Mouse (Mus musculus): ENCODE results near the gene Sorl1. TPM values are rescaled to one million over a fixed set of nuclear protein-coding genes. Genes with fewer than 3 reads are reported as not detected.

Sorl1 gene
- polyA plus RNA-seq, 1 experiment from 2014 or later, result 3.6 TPM

DNA sequence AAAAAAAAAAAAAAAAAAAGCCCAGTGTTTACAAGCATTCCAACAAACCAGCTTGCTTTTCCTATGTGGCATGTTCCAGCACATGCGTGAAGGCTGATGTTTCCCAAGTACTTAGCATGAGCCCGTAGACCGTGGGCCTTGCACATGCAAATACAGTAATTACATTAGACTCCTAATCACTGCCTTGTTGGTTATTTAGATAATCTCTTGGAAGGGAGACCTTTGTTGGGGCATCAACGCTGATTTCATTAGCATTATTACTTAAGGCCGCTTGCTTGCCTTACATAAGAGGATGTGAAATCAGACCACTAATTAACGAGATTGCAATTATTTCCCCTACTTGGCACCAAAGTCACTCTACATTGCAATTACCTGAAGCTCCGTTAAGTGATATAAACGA is 154.1 kb downstream of the Sorl1 start:
- H3K27ac ChIP-seq (replicated peaks in 1 of 2; ENCODE audit: control insufficient read depth in 1 of 2, insufficient read depth in 1 of 2, low read depth in 2 of 2, low read length in 2 of 2), result no peak overlapping the region
- no peaks in the 10 kb centered on the region for H3K27me3 ChIP-seq (ENCODE audit: control insufficient read depth, insufficient read depth, low read length)
- no peak overlapping the region for H3K4me2 ChIP-seq (ENCODE audit: low read length)
- WGBS, result 93% methylated on average over 8 of the region's 8 CpGs
- H3K9me3 ChIP-seq (ENCODE audit: control insufficient read depth, low read length), result no peaks in the 10 kb centered on the region
- no peak overlapping the region for H3K9ac ChIP-seq (ENCODE audit: low read length)
- no peak for ATAC-seq (ENCODE audit: insufficient number of reproducible peaks, insufficient read depth, low FRiP score, low read depth)
- no peak overlapping the region for H3K4me3 ChIP-seq (ENCODE audit: control insufficient read depth in 1 of 2, insufficient read depth in 1 of 2, low read depth in 1 of 2, low read length in 2 of 2)
- peaks cover 4 to 8% of the 10 kb centered on the region in 2 experiments; a peak in 3 of 4 replicates for H3K4me1 ChIP-seq (ENCODE audit: control insufficient read depth in 2 of 2, insufficient read depth in 2 of 2, low read length in 2 of 2)
- H3K36me3 ChIP-seq (ENCODE audit: control insufficient read depth, insufficient read depth, low read length), result no peaks in the 10 kb centered on the region

DNA sequence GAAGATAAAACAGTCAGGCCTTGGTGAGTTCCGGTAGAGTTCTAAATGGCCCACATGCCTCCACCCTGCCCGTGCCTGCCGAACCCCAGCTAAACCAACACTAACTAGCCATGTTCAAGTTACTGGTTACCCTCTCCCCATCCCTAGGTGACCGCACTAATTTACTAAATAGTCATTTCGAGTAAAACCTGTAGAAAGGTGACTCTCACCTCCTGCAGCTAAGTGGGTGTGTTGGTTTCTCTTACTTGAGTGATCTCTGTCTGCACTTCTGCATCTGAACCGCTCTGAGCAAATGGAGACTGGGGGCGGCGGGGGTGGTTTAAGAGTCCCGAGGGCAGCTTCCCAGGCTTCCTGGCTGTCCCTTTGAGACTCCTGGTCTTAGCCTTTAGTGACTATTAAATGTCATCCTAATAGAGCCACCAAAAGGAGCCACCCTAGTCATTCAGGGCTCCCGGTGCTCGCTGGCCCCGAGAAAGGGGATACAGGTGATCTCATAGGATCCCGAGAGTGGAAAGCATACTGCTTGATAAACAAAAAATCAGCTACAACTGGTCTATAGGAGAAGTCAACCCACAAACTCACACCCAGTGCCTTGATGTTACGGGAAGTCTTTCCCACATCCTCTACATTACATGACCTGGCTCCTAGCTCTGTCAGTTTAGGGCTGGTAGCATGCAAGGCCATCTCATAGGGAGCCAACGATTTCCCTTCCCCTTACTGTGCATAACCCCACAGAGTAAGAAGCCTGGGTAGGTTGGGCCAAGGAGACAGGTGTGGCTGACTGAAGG is 155.2 kb downstream of the Sorl1 start:
- Histone ChIP-seq H3K4me3 (ENCODE audit: control insufficient read depth in 1 of 2, insufficient read depth in 1 of 2, low read depth in 1 of 2, low read length in 2 of 2) (no peak overlapping the region), H3K27ac (replicated peaks in 1 of 2; ENCODE audit: control insufficient read depth in 1 of 2, insufficient read depth in 1 of 2, low read depth in 2 of 2, low read length in 2 of 2) (no peak overlapping the region), H3K36me3 (ENCODE audit: control insufficient read depth, insufficient read depth, low read length) (no peaks in the 10 kb centered on the region), H3K4me2 (ENCODE audit: low read length) (no peak overlapping the region), H3K9ac (ENCODE audit: low read length) (no peak overlapping the region), H3K27me3 (ENCODE audit: control insufficient read depth, insufficient read depth, low read length) (no peaks in the 10 kb centered on the region), H3K9me3 (ENCODE audit: control insufficient read depth, low read length) (no peaks in the 10 kb centered on the region), H3K4me1 (ENCODE audit: control insufficient read depth in 2 of 2, insufficient read depth in 2 of 2, low read length in 2 of 2) (no peaks in the 10 kb centered on the region)
- ATAC-seq (ENCODE audit: insufficient number of reproducible peaks, insufficient read depth, low FRiP score, low read depth), result no peak
- 93% methylated on average over 15 of the region's 15 CpGs for WGBS

DNA sequence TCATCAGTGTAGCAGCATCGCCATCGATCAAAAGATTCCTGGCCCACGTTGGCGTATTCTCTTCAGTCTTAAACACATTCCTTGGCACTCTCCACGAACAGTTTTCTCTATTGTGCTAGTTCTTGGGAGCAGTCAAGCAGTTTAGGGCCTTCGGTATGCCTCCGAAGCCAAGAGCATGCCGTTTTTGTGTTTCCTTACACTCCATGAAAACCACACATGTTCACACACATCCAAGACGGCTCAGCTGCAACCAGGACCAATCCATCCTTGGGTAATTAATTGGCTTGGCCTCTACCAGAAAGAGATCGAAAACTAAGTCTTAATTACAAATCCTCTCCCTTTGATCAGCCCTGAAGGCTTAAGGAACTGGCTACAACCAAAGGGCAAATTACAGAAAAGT is 162.8 kb downstream of the Sorl1 start:
- no peak for ATAC-seq (ENCODE audit: insufficient number of reproducible peaks, insufficient read depth, low FRiP score, low read depth)
- Histone ChIP-seq H3K27me3 (ENCODE audit: control insufficient read depth, insufficient read depth, low read length) (no peaks in the 10 kb centered on the region), H3K9ac (ENCODE audit: low read length) (no peak overlapping the region), H3K4me1 (ENCODE audit: control insufficient read depth in 2 of 2, insufficient read depth in 2 of 2, low read length in 2 of 2) (0 out of 4 replicates have a peak, but pooled peaks cover 2 to 3% of the 10 kb centered on the region in 2 experiments), H3K4me3 (ENCODE audit: control insufficient read depth in 1 of 2, insufficient read depth in 1 of 2, low read depth in 1 of 2, low read length in 2 of 2) (no peak overlapping the region), H3K4me2 (ENCODE audit: low read length) (no peak overlapping the region), H3K9me3 (ENCODE audit: control insufficient read depth, low read length) (no peaks in the 10 kb centered on the region), H3K27ac (replicated peaks in 1 of 2; ENCODE audit: control insufficient read depth in 1 of 2, insufficient read depth in 1 of 2, low read depth in 2 of 2, low read length in 2 of 2) (no peak overlapping the region), H3K36me3 (ENCODE audit: control insufficient read depth, insufficient read depth, low read length) (no peaks in the 10 kb centered on the region)
- WGBS, result 83% methylated on average over 10 of the region's 10 CpGs

DNA sequence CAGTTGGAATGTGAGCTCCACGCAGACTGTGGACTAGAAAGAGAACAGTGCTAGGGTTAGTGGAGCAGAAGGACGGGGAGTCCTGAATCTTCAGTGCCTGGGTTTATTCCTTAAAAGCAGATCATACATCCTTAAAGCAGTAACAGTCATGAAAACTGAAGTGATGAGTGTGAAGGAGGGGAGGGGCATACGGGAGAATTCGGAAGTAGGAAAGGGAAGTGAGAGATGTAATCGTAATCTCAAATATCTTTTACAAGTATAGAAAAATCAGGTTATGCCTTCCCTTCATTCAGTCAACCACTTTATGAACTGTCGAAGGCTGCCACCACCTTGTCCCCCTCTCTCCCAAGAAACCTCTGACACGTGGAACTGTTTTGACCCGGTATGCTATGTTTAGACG is 165.8 kb downstream of the Sorl1 start:
- no peaks in the 10 kb centered on the region for H3K27me3 ChIP-seq (ENCODE audit: control insufficient read depth, insufficient read depth, low read length)
- H3K27ac ChIP-seq (replicated peaks in 1 of 2; ENCODE audit: control insufficient read depth in 1 of 2, insufficient read depth in 1 of 2, low read depth in 2 of 2, low read length in 2 of 2), result no peak overlapping the region
- no peak overlapping the region for H3K4me2 ChIP-seq (ENCODE audit: low read length)
- H3K4me3 ChIP-seq (ENCODE audit: control insufficient read depth in 1 of 2, insufficient read depth in 1 of 2, low read depth in 1 of 2, low read length in 2 of 2), result no peak overlapping the region
- 0 out of 4 replicates have a peak, but pooled peaks cover under 1% of the 10 kb centered on the region in 2 experiments for H3K4me1 ChIP-seq (ENCODE audit: control insufficient read depth in 2 of 2, insufficient read depth in 2 of 2, low read length in 2 of 2)
- no peaks in the 10 kb centered on the region for H3K36me3 ChIP-seq (ENCODE audit: control insufficient read depth, insufficient read depth, low read length)
- H3K9me3 ChIP-seq (ENCODE audit: control insufficient read depth, low read length), result no peaks in the 10 kb centered on the region
- no peak overlapping the region for H3K9ac ChIP-seq (ENCODE audit: low read length)
- 66% methylated on average over 9 of the region's 9 CpGs for WGBS
- ATAC-seq (ENCODE audit: insufficient number of reproducible peaks, insufficient read depth, low FRiP score, low read depth), result no peak

DNA sequence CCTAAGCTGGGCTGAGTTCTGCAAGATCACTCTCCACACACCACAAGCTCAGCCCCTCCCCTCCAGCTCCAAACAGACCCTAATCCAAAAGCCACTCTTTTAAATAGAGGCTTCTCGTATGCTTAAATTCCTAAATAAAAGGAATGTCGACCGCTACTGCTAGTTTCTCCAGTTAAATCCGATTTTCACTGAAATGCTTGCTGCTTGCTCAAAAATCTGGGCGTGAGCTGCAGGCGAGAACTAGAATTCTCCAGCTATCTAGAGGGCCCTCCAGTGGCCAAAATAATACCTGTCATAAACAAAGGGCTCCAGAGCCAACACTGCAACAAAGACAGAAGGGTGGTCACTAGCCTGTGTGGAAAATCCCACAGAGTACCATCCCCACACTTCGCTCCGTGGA is 170.6 kb downstream of the Sorl1 start:
- Histone ChIP-seq H3K4me2 (ENCODE audit: low read length) (0 out of 2 replicates have a peak overlapping the region, but pooled peaks have one; percentile 0), H3K4me3 (ENCODE audit: control insufficient read depth in 1 of 2, insufficient read depth in 1 of 2, low read depth in 1 of 2, low read length in 2 of 2) (no peak overlapping the region), H3K9ac (ENCODE audit: low read length) (no peak overlapping the region; the same call in 1 of the 2 replicates), H3K27ac (replicated peaks in 1 of 2; ENCODE audit: control insufficient read depth in 1 of 2, insufficient read depth in 1 of 2, low read depth in 2 of 2, low read length in 2 of 2) (no peak overlapping the region; a peak in 1 of 4 replicates), H3K36me3 (ENCODE audit: control insufficient read depth, insufficient read depth, low read length) (no peaks in the 10 kb centered on the region), H3K4me1 (ENCODE audit: control insufficient read depth in 2 of 2, insufficient read depth in 2 of 2, low read length in 2 of 2) (peaks cover 13 to 21% of the 10 kb centered on the region in 2 experiments), H3K27me3 (ENCODE audit: control insufficient read depth, insufficient read depth, low read length) (no peaks in the 10 kb centered on the region), H3K9me3 (ENCODE audit: control insufficient read depth, low read length) (no peaks in the 10 kb centered on the region)
- 9% methylated on average over 8 of the region's 8 CpGs for WGBS
- no peak for ATAC-seq (ENCODE audit: insufficient number of reproducible peaks, insufficient read depth, low FRiP score, low read depth)

DNA sequence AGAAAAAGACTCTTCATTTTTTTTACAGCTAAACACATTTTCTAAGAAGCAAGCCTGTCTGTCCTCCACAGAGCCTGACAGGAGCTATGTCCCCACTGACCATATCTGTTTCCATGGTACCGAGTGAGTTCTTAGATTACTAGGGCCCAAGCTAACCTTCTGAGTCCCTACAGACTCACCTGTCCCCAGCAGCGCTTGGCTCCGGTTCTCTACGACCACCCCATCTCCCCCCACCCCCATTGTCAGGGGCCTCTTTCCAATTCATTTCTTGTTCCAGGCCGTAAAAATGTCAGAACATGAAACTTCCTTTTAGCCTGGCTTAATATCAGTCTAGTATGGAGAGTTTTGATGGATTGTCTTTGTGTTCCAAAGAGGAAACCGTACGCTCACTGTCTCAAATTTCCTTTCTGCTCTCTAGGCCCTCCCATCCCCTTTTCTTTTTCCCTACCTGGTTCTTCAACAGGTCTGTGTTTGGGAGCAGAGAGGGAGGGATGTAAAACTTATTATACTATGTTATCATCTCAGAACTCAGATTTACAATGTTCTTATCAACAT is 171.4 kb downstream of the Sorl1 start:
- peaks cover 13 to 21% of the 10 kb centered on the region in 2 experiments for H3K4me1 ChIP-seq (ENCODE audit: control insufficient read depth in 2 of 2, insufficient read depth in 2 of 2, low read length in 2 of 2)
- H3K4me2 ChIP-seq (ENCODE audit: low read length), result no peak overlapping the region
- H3K9ac ChIP-seq (ENCODE audit: low read length), result no peak overlapping the region
- H3K4me3 ChIP-seq (ENCODE audit: control insufficient read depth in 1 of 2, insufficient read depth in 1 of 2, low read depth in 1 of 2, low read length in 2 of 2), result no peak overlapping the region
- H3K9me3 ChIP-seq (ENCODE audit: control insufficient read depth, low read length), result no peaks in the 10 kb centered on the region
- ATAC-seq (ENCODE audit: insufficient number of reproducible peaks, insufficient read depth, low FRiP score, low read depth), result no peak
- no peaks in the 10 kb centered on the region for H3K36me3 ChIP-seq (ENCODE audit: control insufficient read depth, insufficient read depth, low read length)
- H3K27me3 ChIP-seq (ENCODE audit: control insufficient read depth, insufficient read depth, low read length), result no peaks in the 10 kb centered on the region
- WGBS, result 74% methylated on average over 7 of the region's 7 CpGs
- no peak overlapping the region for H3K27ac ChIP-seq (replicated peaks in 1 of 2; ENCODE audit: control insufficient read depth in 1 of 2, insufficient read depth in 1 of 2, low read depth in 2 of 2, low read length in 2 of 2)

DNA sequence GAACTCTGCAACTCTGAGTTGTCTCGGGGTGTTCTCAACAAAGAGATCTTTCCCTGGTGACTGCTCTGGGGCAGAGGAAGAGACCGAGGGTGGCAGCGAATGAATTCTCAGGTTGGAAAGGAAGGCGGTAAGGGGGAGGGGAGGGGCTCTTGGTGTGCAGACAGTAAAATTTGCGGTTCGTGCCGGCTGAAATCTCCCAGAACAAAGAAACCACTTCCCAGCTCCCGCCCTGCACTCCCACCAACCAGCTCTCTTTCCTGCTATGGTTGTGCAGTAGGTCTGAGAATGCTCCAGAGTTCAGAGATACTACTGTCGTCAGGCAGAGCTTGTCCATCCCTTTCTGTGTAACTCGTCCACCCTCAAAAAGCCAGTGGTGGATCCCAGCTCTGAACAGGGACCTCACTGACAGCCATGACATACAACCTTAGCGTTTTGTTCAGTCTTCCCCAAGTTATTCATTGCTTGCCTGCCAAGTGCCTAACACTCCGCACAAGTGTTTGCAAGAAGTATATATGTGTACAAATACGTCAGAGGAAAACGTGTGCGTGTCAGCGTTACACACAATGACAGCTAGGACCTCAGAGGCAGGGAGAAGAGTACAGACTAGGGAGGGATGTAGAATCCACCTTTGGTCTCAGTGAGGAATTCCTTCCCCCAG is 172.5 kb downstream of the Sorl1 start:
- Histone ChIP-seq H3K4me1 (ENCODE audit: control insufficient read depth in 2 of 2, insufficient read depth in 2 of 2, low read length in 2 of 2) (peaks cover 13 to 21% of the 10 kb centered on the region in 2 experiments), H3K4me3 (ENCODE audit: control insufficient read depth in 1 of 2, insufficient read depth in 1 of 2, low read depth in 1 of 2, low read length in 2 of 2) (peak overlapping the region; percentile 61 to 72), H3K9me3 (ENCODE audit: control insufficient read depth, low read length) (no peaks in the 10 kb centered on the region), H3K36me3 (ENCODE audit: control insufficient read depth, insufficient read depth, low read length) (no peaks in the 10 kb centered on the region), H3K27ac (replicated peaks in 1 of 2; ENCODE audit: control insufficient read depth in 1 of 2, insufficient read depth in 1 of 2, low read depth in 2 of 2, low read length in 2 of 2) (peak overlapping the region; percentile 84 to 95), H3K4me2 (ENCODE audit: low read length) (peak overlapping the region; percentile 86), H3K9ac (ENCODE audit: low read length) (peak overlapping the region; percentile 86), H3K27me3 (ENCODE audit: control insufficient read depth, insufficient read depth, low read length) (no peaks in the 10 kb centered on the region)
- WGBS, result 15% methylated on average over 16 of the region's 16 CpGs
- ATAC-seq (ENCODE audit: insufficient number of reproducible peaks, insufficient read depth, low FRiP score, low read depth), result peak; percentile 55

Measured in heart, embryonic 14.5 days (tissue).